Mouse (Mus musculus): ENCODE data around the gene Ccl25. TPM values are rescaled to one million over a fixed set of nuclear protein-coding genes. Genes with fewer than 3 reads are reported as not detected.

Ccl25 gene
- polyA plus RNA-seq (2015; fragmentation: Nextera tagmentation; extraction: Ambion mirVana): 5.0 and 5.4 TPM in 2 replicates

DNA sequence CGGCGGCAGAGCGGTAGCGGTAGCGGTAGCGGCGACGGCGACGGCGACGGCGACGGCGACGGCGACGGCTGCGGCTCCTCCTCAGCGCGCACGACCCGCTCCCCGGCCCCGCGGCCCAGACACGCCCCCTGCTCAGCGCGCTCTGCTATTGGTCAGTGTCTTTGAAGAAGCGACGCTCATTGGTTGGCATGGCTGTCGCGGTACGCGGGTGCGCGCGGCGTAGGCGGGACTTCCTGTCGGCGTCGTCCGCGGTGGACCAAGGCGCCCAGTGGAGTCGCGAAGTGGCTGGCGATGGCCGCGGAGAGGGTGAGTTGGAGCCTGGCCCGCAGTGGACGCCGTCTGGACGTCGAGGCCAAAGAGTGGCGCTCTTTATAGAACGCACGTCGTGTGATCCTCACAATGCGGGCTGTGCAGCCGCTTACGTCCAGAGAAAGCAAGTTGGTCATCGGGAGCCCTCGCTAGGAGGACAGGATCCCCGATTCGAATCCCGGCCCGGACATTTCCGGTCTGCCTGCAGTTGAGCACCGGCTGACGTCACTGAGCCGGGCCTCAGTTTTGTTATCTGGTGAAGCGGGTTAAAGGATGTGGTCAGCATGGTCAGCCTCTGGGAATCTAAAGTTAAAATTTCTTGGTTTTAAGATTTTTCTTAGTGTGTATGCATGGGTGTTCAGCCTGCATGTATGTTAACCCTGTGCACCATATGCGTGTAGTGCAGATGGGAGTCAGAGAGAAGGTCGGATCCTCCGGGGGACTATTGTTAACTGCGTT lies at the start of gene Ccl25, which contains the start of gene Elavl1:
Gene Ccl25 (plus strand): TSS at position 228 of the 768 bp plus-strand sequence.
Gene Elavl1 (minus strand): TSS at position 431 of the 768 bp plus-strand sequence.

DNA sequence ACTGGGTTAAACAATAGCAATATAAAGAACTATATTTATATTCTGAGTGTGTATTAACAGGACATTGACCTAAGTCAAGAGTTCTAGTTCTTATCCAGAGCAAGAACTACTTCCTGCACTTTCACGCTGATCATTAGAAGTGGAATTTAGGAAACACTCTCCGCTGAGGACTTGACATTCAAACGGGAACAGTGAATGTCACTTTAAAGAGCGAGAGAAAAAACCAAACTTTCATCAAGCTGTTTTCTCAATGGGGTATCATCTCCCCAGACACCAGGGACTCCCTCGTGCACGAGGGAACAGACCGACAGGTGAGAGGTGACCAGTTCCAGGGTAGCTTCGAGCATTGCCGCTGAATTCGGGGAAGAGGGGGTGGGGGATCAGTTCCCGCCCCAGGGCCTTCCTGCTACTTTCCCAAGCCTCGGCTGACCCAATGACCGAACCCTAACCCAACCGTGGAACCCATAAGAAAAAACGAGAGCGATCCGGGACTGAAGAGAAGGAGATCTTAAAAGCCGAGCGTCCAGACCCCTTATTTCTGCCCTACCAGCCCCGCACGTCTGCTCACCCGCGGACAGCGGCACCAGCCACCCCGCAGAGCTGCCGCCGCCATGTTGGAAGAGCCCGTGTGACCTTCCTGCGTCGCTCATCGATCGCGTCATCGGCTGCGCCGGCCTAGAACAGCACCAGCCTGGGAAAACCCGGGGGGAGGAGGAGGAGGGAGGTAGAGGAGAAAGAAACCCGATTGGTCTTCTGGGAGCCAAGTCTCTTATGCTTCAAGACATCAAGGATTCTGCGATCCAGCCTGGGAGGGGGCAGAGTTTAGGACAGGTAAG lies 49.5 kb upstream of the Ccl25 start, which contains the start of gene Timm44:
Gene Timm44 (minus strand): TSS at position 639 of the 836 bp plus-strand sequence.

Other genes starting within 250 kb of the Ccl25 start
- 0.18 and 0.24 TPM in 2 replicates for gene Cd209f, start 219.4 kb upstream of the Ccl25 start, polyA plus RNA-seq (2015; fragmentation: Nextera tagmentation; extraction: Ambion mirVana)
- not detected in 2 replicates for gene Cd209g, start 191.1 kb upstream of the Ccl25 start, polyA plus RNA-seq (2015; fragmentation: Nextera tagmentation; extraction: Ambion mirVana)
- gene Evi5l, start 158.6 kb upstream of the Ccl25 start, polyA plus RNA-seq (2015; fragmentation: Nextera tagmentation; extraction: Ambion mirVana): 12.6 and 13.1 TPM in 2 replicates
- gene Prr36, start 107.8 kb upstream of the Ccl25 start, polyA plus RNA-seq (2015; fragmentation: Nextera tagmentation; extraction: Ambion mirVana): 0.60 and 0.71 TPM in 2 replicates
- gene Lrrc8e, start 98.4 kb upstream of the Ccl25 start, polyA plus RNA-seq (2015; fragmentation: Nextera tagmentation; extraction: Ambion mirVana): 14.7 and 18.2 TPM in 2 replicates
- gene Map2k7, start 86.5 kb upstream of the Ccl25 start, polyA plus RNA-seq (2015; fragmentation: Nextera tagmentation; extraction: Ambion mirVana): 17.9 and 20.7 TPM in 2 replicates
- gene Gm49320, start 86.3 kb upstream of the Ccl25 start, polyA plus RNA-seq (2015; fragmentation: Nextera tagmentation; extraction: Ambion mirVana): 0.60 and 0.77 TPM in 2 replicates
- 1.5 and 2.2 TPM in 2 replicates for gene Tgfbr3l, start 77.0 kb upstream of the Ccl25 start, polyA plus RNA-seq (2015; fragmentation: Nextera tagmentation; extraction: Ambion mirVana)
- 52.9 and 61.2 TPM in 2 replicates for gene Snapc2, start 72.1 kb upstream of the Ccl25 start, polyA plus RNA-seq (2015; fragmentation: Nextera tagmentation; extraction: Ambion mirVana)
- 147 and 153 TPM in 2 replicates for gene Ctxn1, start 65.9 kb upstream of the Ccl25 start, polyA plus RNA-seq (2015; fragmentation: Nextera tagmentation; extraction: Ambion mirVana)
- gene Timm44, start 49.3 kb upstream of the Ccl25 start, polyA plus RNA-seq (2015; fragmentation: Nextera tagmentation; extraction: Ambion mirVana): 34.3 and 36.8 TPM in 2 replicates
- 96.2 and 126 TPM in 2 replicates for gene Elavl1, start 203 bp downstream of the Ccl25 start, polyA plus RNA-seq (2015; fragmentation: Nextera tagmentation; extraction: Ambion mirVana)
- gene Cers4, start 167.8 kb downstream of the Ccl25 start, polyA plus RNA-seq (2015; fragmentation: Nextera tagmentation; extraction: Ambion mirVana): 23.7 and 26.1 TPM in 2 replicates